Mouse (Mus musculus): ENCODE results near the gene Cntd1.
A peak's percentile ranks its signal among the peaks of the same experiment; 100 is the strongest.

Gene Cntd1

DNA sequence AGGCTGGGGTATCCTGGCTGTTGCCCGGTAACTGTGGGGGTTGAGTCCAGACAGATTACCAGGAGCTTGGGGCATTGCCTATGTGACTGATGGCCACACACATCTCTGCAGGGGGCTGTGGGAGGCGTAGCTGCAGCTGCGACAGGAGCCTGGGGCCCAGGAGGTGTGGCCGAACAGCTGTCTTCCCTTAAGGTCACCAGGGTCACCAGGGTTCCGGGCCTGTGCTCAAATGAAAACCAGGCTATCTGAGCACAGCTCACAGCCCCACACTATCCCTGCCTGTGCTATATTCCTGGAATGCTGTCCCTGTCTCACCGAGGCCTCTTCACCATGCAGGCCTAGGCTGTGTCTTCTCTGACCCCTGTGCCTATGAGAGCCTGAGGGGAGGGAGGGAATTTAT is 55.7 kb downstream of the Cntd1 start:
- no peak for DNase-seq

DNA sequence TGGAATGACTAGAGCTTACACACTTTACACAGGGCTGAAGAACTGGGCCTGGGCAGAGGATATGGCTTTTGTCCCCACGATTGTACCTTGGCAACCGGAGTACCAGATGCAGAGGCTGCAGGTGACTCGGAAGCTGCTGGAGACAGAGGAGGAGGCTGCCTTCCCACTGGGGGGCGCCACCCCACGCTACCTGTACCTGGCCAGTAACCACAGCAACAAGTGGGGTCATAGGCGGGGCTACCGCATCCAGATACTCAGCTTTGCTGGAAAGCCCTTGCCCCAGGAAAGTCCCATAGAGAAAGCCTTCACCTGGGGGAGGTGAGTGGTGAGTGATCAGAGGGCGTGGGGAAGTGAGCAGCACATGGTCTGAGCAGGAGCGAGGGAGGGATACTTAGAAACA is 56.9 kb downstream of the Cntd1 start:
- DNase-seq, result peak; percentile 12

DNA sequence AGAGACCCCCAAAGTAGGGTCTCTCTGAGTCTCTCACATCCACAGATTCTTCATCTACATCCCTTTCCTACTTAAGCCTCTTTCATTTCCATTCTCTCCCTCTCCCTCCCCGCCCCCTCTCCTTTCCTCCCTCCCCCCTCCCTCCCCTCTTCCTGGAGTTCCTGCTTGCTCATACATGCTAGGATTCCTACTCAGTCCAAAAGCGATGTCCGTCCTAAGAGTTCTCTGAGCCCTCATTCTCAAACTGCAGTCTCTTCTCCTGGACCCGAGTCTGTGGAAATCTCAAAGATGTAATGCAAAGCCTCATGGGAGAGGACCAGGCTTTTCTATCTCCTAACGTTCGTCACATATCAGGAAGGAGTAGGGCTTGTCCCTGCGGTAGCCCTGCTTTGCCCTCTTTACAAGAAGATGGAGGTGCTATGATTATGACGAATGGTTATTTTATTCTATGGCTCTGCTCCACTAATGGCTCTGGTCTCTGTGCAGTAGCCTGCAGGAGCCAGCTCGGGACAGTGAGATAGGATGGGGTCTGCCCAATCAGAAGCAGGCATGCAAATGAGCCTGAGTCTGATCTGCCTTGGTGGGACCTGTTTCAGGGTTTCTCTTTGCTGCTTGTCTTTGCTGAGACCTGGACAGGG is 59.4 kb downstream of the Cntd1 start:
- DNase-seq, result peak; percentile 25

Data from thymus, postnatal 25 days (tissue).